Comparison of ENCODE assay signal across 19 mouse cellular contexts in the genomic region with DNA sequence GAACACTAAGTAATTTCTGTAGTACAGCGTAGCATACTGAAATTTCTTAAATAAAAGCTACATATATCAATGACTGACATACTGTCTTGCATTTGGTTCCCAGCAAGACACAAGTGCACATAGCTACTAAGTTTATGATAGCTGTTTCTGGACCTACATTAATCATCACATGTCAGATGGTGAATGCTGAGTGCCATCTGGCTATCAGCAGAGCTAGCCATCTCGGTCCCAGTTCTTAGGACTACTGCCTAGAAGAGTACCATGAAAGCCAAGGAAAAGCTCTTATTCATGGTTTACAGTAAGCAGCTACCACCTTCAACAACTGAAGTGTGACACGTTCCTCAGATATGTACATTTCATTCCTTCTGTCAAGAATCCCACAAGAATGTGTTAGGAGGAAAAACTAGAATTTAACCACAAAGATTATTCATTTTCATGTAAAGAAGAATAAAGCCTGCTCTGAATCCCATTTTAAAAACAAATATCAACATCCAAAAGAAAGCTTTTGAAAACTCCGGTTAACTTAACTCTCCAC. TPM values are rescaled to one million over a fixed set of nuclear protein-coding genes. Genes with fewer than 3 reads are reported as not detected.
A peak's percentile ranks its signal among the peaks of the same experiment; 100 is the strongest.
DNase-seq lines count a peak whose midpoint lies in the region; ATAC-seq and TF ChIP-seq lines count a peak whose summit lies in the region.
"Had no signal": no experiment of that assay in that cellular context is flagged by ENCODE, and none has a peak within 500 bp of the region (broad histone marks: within the 10 kb centered on the region; RNA-seq: fewer than 3 reads in every experiment).

No protein-coding gene starts in this region.

- WGBS in cerebellum, adult 2 months, result 29% methylated on average over 4 of the region's 4 CpGs
- WGBS in kidney, embryonic 15.5 days, result 91% methylated on average over 4 of the region's 4 CpGs

- H3K27ac ChIP-seq in MEL (ENCODE audit: control insufficient read depth, low read depth, low read length), result no peak overlapping the region
- no peak overlapping the region for H3K27ac ChIP-seq in cerebellum, adult 2 months (ENCODE audit: insufficient read depth, low read length)
- peak overlapping the region; percentile 61; the same call in 1 of the 2 replicates for H3K27ac ChIP-seq in embryonic fibroblast, embryonic 13.5 days (ENCODE audit: insufficient read depth, low read length)
- no peak overlapping the region for H3K27ac ChIP-seq in kidney, embryonic 15.5 days
- H3K27ac ChIP-seq: forebrain, embryonic 15.5 days; heart, adult 2 months; hindbrain, embryonic 12.5 days; limb, embryonic 10.5 days; lung, embryonic 15.5 days; midbrain, embryonic 13.5 days had no signal

- no peak for TF ChIP-seq RAD21 in MEL (IDR thresholded peaks at IDR 0.05; ENCODE audit: low read depth, low read length)

- no peaks in the 10 kb centered on the region for H3K27me3 ChIP-seq in MEL (ENCODE audit: control insufficient read depth in 1 of 2, insufficient read depth in 2 of 2, low read length in 2 of 2)
- H3K27me3 ChIP-seq in cerebellum, adult 2 months (ENCODE audit: control insufficient read depth, insufficient read depth, low read length), result no peaks in the 10 kb centered on the region
- H3K27me3 ChIP-seq in kidney, embryonic 15.5 days, result no peaks in the 10 kb centered on the region
- H3K27me3 ChIP-seq: forebrain, embryonic 15.5 days; hindbrain, embryonic 12.5 days; lung, embryonic 15.5 days; midbrain, embryonic 13.5 days had no signal

- DNase-seq in 3T3-L1 (ENCODE audit: low read depth, low spot score), result peak; percentile 82
- DNase-seq in MEL (ENCODE audit: low read depth, low spot score), result no peak
- peak; percentile 59 to 86 for DNase-seq in cerebellum, adult 2 months
- no peak for DNase-seq in urinary bladder, postnatal 14 days (ENCODE audit: low spot score)
- DNase-seq: adrenal gland, adult 8-10 months; embryo, embryonic 11 days; heart, adult 2 months; right cerebral cortex, adult 18-20 months had no signal

- peaks cover 30% of the 10 kb centered on the region for H3K79me2 ChIP-seq in MEL (ENCODE audit: control insufficient read depth, insufficient read depth, low read length, poor library complexity)

- H3K4me3 ChIP-seq in MEL (ENCODE audit: control insufficient read depth in 1 of 2, insufficient read depth in 1 of 2, low read depth in 2 of 2, low read length in 2 of 2), result no peak overlapping the region
- no peak overlapping the region for H3K4me3 ChIP-seq in cerebellum, adult 2 months (replicated peaks; ENCODE audit: insufficient read depth, low read depth, low read length)
- H3K4me3 ChIP-seq in embryonic fibroblast, embryonic 13.5 days (ENCODE audit: insufficient read depth, low read length), result no peak overlapping the region
- no peak overlapping the region for H3K4me3 ChIP-seq in kidney, embryonic 15.5 days (replicated peaks)
- H3K4me3 ChIP-seq: forebrain, embryonic 15.5 days; heart, adult 2 months; hindbrain, embryonic 12.5 days; limb, embryonic 10.5 days; lung, embryonic 15.5 days; midbrain, embryonic 13.5 days had no signal

- H3K9ac ChIP-seq in MEL (ENCODE audit: control insufficient read depth, low read depth, low read length, poor library complexity, severe bottlenecking), result no peak overlapping the region
- H3K9ac ChIP-seq in kidney, embryonic 15.5 days, result no peak overlapping the region
- H3K9ac ChIP-seq: forebrain, embryonic 15.5 days; hindbrain, embryonic 12.5 days; lung, embryonic 15.5 days; midbrain, embryonic 13.5 days had no signal

- no peak overlapping the region for H3K4me2 ChIP-seq in kidney, embryonic 15.5 days
- H3K4me2 ChIP-seq: forebrain, embryonic 15.5 days; hindbrain, embryonic 12.5 days; liver, embryonic 11.5 days; lung, embryonic 15.5 days; midbrain, embryonic 13.5 days had no signal

- no peak for TF ChIP-seq EP300 in MEL (IDR thresholded peaks at IDR 0.05; ENCODE audit: low read depth in 1 of 2, low read length in 2 of 2)

- peaks cover 60 to 86% of the 10 kb centered on the region in 2 experiments for H3K36me3 ChIP-seq in MEL (ENCODE audit: control insufficient read depth in 1 of 2, insufficient read depth in 2 of 2, low read length in 2 of 2)
- peaks cover 80% of the 10 kb centered on the region for H3K36me3 ChIP-seq in kidney, embryonic 15.5 days

- peaks cover 10 to 14% of the 10 kb centered on the region in 2 experiments for H3K4me1 ChIP-seq in MEL (ENCODE audit: control insufficient read depth in 1 of 2, insufficient read depth in 2 of 2, low read length in 2 of 2)
- peaks cover 8% of the 10 kb centered on the region for H3K4me1 ChIP-seq in cerebellum, adult 2 months (ENCODE audit: control insufficient read depth, insufficient read depth, low read length)
- peaks cover 7% of the 10 kb centered on the region for H3K4me1 ChIP-seq in embryonic fibroblast, embryonic 13.5 days (ENCODE audit: control insufficient read depth, insufficient read depth, low read length)
- peaks cover 16% of the 10 kb centered on the region for H3K4me1 ChIP-seq in kidney, embryonic 15.5 days

- peak in 1 of 2 experiments; percentile 31; a peak in 1 of 4 replicates for TF ChIP-seq POLR2A in MEL (IDR thresholded peaks at IDR 0.05; ENCODE audit: control insufficient read depth in 1 of 2, insufficient read depth in 1 of 2, low read depth in 1 of 2, low read length in 2 of 2, poor library complexity in 1 of 2)
- TF ChIP-seq POLR2A in cerebellum, adult 2 months (IDR thresholded peaks at IDR 0.05; ENCODE audit: borderline replicate concordance, insufficient read depth, low read length), result no peak
- no peak for TF ChIP-seq POLR2A in embryonic fibroblast, embryonic 13.5 days (IDR thresholded peaks at IDR 0.05; ENCODE audit: low read depth, low read length)

- no peak for ATAC-seq in kidney, embryonic 15.5 days (replicated peaks; ENCODE audit: low FRiP score)
- no peak for ATAC-seq in erythroblast, adult 5-6 weeks (replicated peaks; ENCODE audit: low FRiP score, poor library complexity, severe bottlenecking)
- ATAC-seq: CD4-positive, CD25-positive, alpha-beta regulatory T cell, adult 4 months; forebrain, embryonic 15.5 days; midbrain, embryonic 13.5 days had no signal

- TF ChIP-seq CTCF in MEL (IDR thresholded peaks at IDR 0.05 in 2 of 3, conservative IDR thresholded peaks at IDR 0.05 in 1 of 3; ENCODE audit: control insufficient read depth in 1 of 3, insufficient read depth in 1 of 3, low read depth in 2 of 3, low read length in 3 of 3, poor library complexity in 1 of 3, severe bottlenecking in 1 of 3), result no peak
- TF ChIP-seq CTCF in cerebellum, adult 2 months (IDR thresholded peaks at IDR 0.05; ENCODE audit: borderline replicate concordance, insufficient read depth, low read depth, low read length), result no peak
- TF ChIP-seq CTCF in embryonic fibroblast, embryonic 13.5 days (IDR thresholded peaks at IDR 0.05; ENCODE audit: borderline replicate concordance, insufficient read depth, low read length), result no peak

- H3K9me3 ChIP-seq in MEL (replicated peaks; ENCODE audit: insufficient read depth, low read length), result no peaks in the 10 kb centered on the region
- no peaks in the 10 kb centered on the region for H3K9me3 ChIP-seq in kidney, embryonic 15.5 days (replicated peaks)
- H3K9me3 ChIP-seq: forebrain, embryonic 15.5 days; G1E; hindbrain, embryonic 12.5 days; limb, embryonic 10.5 days; lung, embryonic 15.5 days; midbrain, embryonic 13.5 days had no signal

TF ChIP-seq in MEL, 35 proteins besides CTCF, POLR2A, EP300 and RAD21:
- TF ChIP-seq TAL1 (IDR thresholded peaks at IDR 0.05; ENCODE audit: low read length) (peak; percentile 24; the same call in 1 of the 2 replicates), GABPA (IDR thresholded peaks at IDR 0.05; ENCODE audit: low read depth, low read length) (no peak)

RNA-seq across cellular contexts. Expression of gene Ccnl1, which starts 7.2 kb away (rescaled TPM):
- 20.1 and 20.5 TPM in 2 replicates for total RNA-seq in MEL (2012; rRNA removed)
- polyA plus RNA-seq in MEL (2012; ENCODE audit: insufficient read depth in 1 of 2, insufficient read length in 2 of 2, low read depth in 1 of 2, low replicate concordance in 2 of 2, missing spikeins in 1 of 2), result 10 to 100 TPM in 1 of 2 experiments, not detected in 1; 56.5 TPM
- polyA plus RNA-seq in cerebellum, adult 2 months (2012; rRNA removed), result 85.6 and 96.7 TPM in 2 replicates
- 94.5 and 115 TPM in 2 replicates for polyA plus RNA-seq in embryonic fibroblast, embryonic 13.5 days (2011; ENCODE audit: insufficient read length, low read depth, missing spikeins)
- polyA plus RNA-seq in kidney, embryonic 15.5 days (2015; fragmentation: Nextera tagmentation; extraction: Ambion mirVana), result 99.6 and 101 TPM in 2 replicates
- 68.1 and 84.4 TPM in 2 replicates for total RNA-seq in erythroblast, adult 5-6 weeks (2015; ENCODE audit: low replicate concordance)
- total RNA-seq in erythroblast, adult 5-6 weeks (2017; ENCODE audit: low replicate concordance), result 102 and 150 TPM in 2 replicates

Comparison
In these comparisons a context has a peak if more than half of its experiments do, and no peak if none do; other contexts are left out.
1. DNase-seq: peak in 3T3-L1 (single experiment) and cerebellum, adult 2 months (2 of 2); none in MEL (single experiment) and urinary bladder, postnatal 14 days (single experiment).